Mouse (Mus musculus) hindbrain, embryonic 14.5 days (tissue): Measurements from ENCODE around the gene Col9a1. TPM values are rescaled to one million over a fixed set of nuclear protein-coding genes. Genes with fewer than 3 reads are reported as not detected.

ENCODE experiments used
- polyA plus RNA-seq: library from polyadenylated mRNA; unstranded; fragments of >200 nt; fragmentation: Nextera tagmentation; extraction: Ambion mirVana; gene quantifications from 2 replicates; pipeline ENCODE4 v1.2.1, GENCODE M21; 2014

Gene Col9a1
- polyA plus RNA-seq, 1 experiment from 2014 or later: 2.6 TPM

Other genes with a start within 250 kb of the Col9a1 start
- 104 and 115 TPM in 2 replicates for gene Sdhaf4, start 172.0 kb upstream of the Col9a1 start, polyA plus RNA-seq
- gene Fam135a, start 77.3 kb upstream of the Col9a1 start, polyA plus RNA-seq: 27.4 and 27.6 TPM in 2 replicates